Mouse (Mus musculus): ENCODE measurements around the gene Gm11549. TPM values are rescaled to one million over a fixed set of nuclear protein-coding genes. Genes with fewer than 3 reads are reported as not detected.
A peak's percentile ranks its signal among the peaks of the same experiment; 100 is the strongest.

Gene Gm11549
- polyA plus RNA-seq, 1 experiment from 2014 or later = 0.33 TPM

DNA sequence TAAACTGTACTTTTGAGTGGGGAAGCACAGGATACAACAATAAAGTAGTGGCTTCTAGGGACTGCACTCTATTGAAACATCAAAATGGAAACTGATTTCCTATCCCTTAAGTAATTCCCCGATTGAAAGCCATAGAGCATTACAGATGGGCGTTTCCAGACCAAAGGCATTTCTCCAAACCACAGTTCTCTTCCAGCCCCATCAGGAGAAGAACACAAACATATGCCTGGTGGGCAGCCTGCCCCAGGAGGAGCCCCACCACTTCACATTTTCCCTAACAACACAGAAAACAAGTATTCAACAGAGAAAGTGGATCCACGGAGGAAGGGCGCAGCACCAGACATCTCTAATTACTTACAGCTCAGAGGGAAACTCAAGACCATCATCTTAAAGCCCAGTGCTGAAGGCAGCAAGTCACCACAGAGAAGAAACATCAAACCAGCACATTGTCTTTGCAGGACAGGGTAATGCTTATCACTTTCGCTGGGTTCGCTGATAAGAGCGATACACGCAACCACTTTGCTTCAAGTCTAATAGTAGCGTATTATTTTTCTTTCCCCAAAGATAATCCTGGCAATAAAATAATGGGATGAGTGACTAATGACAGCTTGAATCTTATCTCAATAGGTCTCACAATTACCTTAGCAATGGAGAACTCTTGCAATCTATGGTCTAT, 28.8 kb downstream of the Gm11549 start:
- Histone ChIP-seq H3K36me3 (ENCODE audit: control insufficient read depth, insufficient read depth, low read length) (no peaks in the 10 kb centered on the region), H3K27ac (replicated peaks; ENCODE audit: low read depth, low read length) (peak overlapping the region; percentile 63), H3K4me2 (ENCODE audit: low read depth, low read length) (peak overlapping the region; percentile 3; the same call in 1 of the 2 replicates), H3K4me3 (ENCODE audit: low read depth, low read length) (no peak overlapping the region), H3K27me3 (replicated peaks; ENCODE audit: control insufficient read depth, insufficient read depth, low read length) (no peaks in the 10 kb centered on the region), H3K9me3 (ENCODE audit: control insufficient read depth, low read length) (no peaks in the 10 kb centered on the region), H3K9ac (ENCODE audit: low read depth, low read length) (no peak overlapping the region), H3K4me1 (ENCODE audit: control insufficient read depth, insufficient read depth, low read length) (peaks cover 13% of the 10 kb centered on the region; the same call in 1 of the 2 replicates)
- 65% methylated on average over 9 of the region's 9 CpGs for WGBS
- ATAC-seq (ENCODE audit: low read depth) (peak; percentile 64), DNase-seq (ENCODE audit: low spot score) (peak; percentile 68)

- DNase-seq (ENCODE audit: low spot score) = no peak
- Histone ChIP-seq H3K9ac (ENCODE audit: low read depth, low read length) (no peak overlapping the region), H3K4me3 (ENCODE audit: low read depth, low read length) (no peak overlapping the region), H3K9me3 (ENCODE audit: control insufficient read depth, low read length) (no peaks in the 10 kb centered on the region), H3K4me1 (ENCODE audit: control insufficient read depth, insufficient read depth, low read length) (peaks cover 13% of the 10 kb centered on the region; the same call in 1 of the 2 replicates), H3K4me2 (ENCODE audit: low read depth, low read length) (no peak overlapping the region), H3K27ac (replicated peaks; ENCODE audit: low read depth, low read length) (no peak overlapping the region), H3K27me3 (replicated peaks; ENCODE audit: control insufficient read depth, insufficient read depth, low read length) (no peaks in the 10 kb centered on the region), H3K36me3 (ENCODE audit: control insufficient read depth, insufficient read depth, low read length) (no peaks in the 10 kb centered on the region)
- ATAC-seq (ENCODE audit: low read depth) = no peak
- 88% methylated on average over 5 of the region's 5 CpGs for WGBS
These were observed 30.1 kb downstream of the Gm11549 start for GRCm38 (mm10) chr3:36491535-36491934.

- H3K4me3 ChIP-seq (ENCODE audit: low read depth, low read length) = no peak overlapping the region
- H3K9me3 ChIP-seq (ENCODE audit: control insufficient read depth, low read length) = no peaks in the 10 kb centered on the region
- ATAC-seq (ENCODE audit: low read depth) (no peak), DNase-seq (ENCODE audit: low spot score) (no peak)
- H3K9ac ChIP-seq (ENCODE audit: low read depth, low read length) = no peak overlapping the region
- no peaks in the 10 kb centered on the region for H3K36me3 ChIP-seq (ENCODE audit: control insufficient read depth, insufficient read depth, low read length)
- WGBS = 88% methylated on average over 1 of the region's 1 CpGs
- no peak overlapping the region for H3K27ac ChIP-seq (replicated peaks; ENCODE audit: low read depth, low read length)
- H3K4me1 ChIP-seq (ENCODE audit: control insufficient read depth, insufficient read depth, low read length) = peaks cover 10% of the 10 kb centered on the region; the same call in 1 of the 2 replicates
- no peak overlapping the region for H3K4me2 ChIP-seq (ENCODE audit: low read depth, low read length)
- no peaks in the 10 kb centered on the region for H3K27me3 ChIP-seq (replicated peaks; ENCODE audit: control insufficient read depth, insufficient read depth, low read length)
These were observed 32.1 kb downstream of the Gm11549 start for GRCm38 (mm10) chr3:36489590-36489910.

DNA sequence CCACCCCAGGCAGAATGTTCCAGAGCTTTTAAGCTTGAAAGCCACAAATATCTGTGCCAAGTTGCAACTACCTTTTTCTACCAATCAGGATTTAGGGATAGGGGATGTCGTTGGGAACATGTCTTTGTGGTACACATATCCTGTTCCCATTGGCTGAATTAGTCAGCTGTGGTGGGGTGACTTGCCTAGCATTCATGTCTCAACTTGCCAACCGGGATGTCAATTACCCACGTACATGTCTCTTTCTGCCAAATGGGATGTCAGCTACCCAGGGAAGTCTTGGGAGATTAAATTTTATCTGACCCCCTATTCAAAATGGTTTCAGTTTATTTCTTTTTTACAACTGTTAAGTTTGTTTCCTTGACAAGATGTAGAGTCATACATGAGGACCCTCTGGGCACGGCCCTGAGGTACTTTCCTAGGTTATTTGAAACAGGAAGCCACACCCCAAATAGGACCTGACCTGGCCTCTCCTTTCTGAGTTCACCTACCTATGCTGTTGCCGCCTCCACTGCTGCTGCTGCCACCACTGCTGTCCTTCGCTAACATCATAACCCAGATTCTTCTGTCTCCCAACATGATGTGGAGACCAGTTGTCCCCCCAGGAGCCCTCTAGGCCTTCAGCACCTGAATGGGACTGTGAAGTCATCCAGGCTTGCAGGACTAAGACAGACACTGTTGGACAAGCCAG, 32.6 kb downstream of the Gm11549 start:
- no peaks in the 10 kb centered on the region for H3K36me3 ChIP-seq (ENCODE audit: control insufficient read depth, insufficient read depth, low read length)
- H3K4me2 ChIP-seq (ENCODE audit: low read depth, low read length) = no peak overlapping the region
- H3K27me3 ChIP-seq (replicated peaks; ENCODE audit: control insufficient read depth, insufficient read depth, low read length) = no peaks in the 10 kb centered on the region
- no peak overlapping the region for H3K9ac ChIP-seq (ENCODE audit: low read depth, low read length)
- no peak overlapping the region for H3K4me3 ChIP-seq (ENCODE audit: low read depth, low read length)
- peaks cover 12% of the 10 kb centered on the region; the same call in 1 of the 2 replicates for H3K4me1 ChIP-seq (ENCODE audit: control insufficient read depth, insufficient read depth, low read length)
- no peak overlapping the region for H3K27ac ChIP-seq (replicated peaks; ENCODE audit: low read depth, low read length)
- ATAC-seq (ENCODE audit: low read depth) (no peak), DNase-seq (ENCODE audit: low spot score) (no peak)
- WGBS = 86% methylated on average over 6 of the region's 6 CpGs
- H3K9me3 ChIP-seq (ENCODE audit: control insufficient read depth, low read length) = no peaks in the 10 kb centered on the region

GRCm38 (mm10) chr3:36488367-36488766, 33.2 kb downstream of the Gm11549 start:
- Histone ChIP-seq H3K4me3 (ENCODE audit: low read depth, low read length) (no peak overlapping the region), H3K9me3 (ENCODE audit: control insufficient read depth, low read length) (no peaks in the 10 kb centered on the region), H3K9ac (ENCODE audit: low read depth, low read length) (no peak overlapping the region), H3K4me1 (ENCODE audit: control insufficient read depth, insufficient read depth, low read length) (peaks cover 13% of the 10 kb centered on the region), H3K27ac (replicated peaks; ENCODE audit: low read depth, low read length) (no peak overlapping the region), H3K4me2 (ENCODE audit: low read depth, low read length) (no peak overlapping the region), H3K36me3 (ENCODE audit: control insufficient read depth, insufficient read depth, low read length) (no peaks in the 10 kb centered on the region), H3K27me3 (replicated peaks; ENCODE audit: control insufficient read depth, insufficient read depth, low read length) (no peaks in the 10 kb centered on the region)
- no peak for DNase-seq (ENCODE audit: low spot score)
- 55% methylated on average over 1 of the region's 1 CpGs for WGBS
- ATAC-seq (ENCODE audit: low read depth) = no peak

DNA sequence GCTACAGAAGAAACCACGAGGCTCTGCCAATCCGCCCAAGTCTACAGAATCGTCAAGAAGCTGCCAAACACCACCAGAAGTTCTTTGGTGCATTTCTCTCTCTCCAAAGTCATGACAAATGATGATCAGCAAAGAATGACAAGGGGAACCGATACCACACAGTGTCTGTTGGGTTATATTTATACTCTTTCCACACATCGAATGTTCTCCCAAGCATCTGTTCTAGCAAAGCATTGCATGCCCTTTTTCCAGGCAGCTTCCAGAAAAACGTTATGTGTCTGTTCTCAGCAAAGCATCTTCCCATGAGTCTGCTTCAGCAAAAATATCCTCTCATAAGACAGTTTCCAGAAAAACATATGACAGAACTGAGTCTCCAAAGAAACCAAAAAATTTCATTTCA, 34.7 kb downstream of the Gm11549 start:
- ATAC-seq (ENCODE audit: low read depth) (no peak), DNase-seq (ENCODE audit: low spot score) (no peak)
- Histone ChIP-seq H3K4me1 (ENCODE audit: control insufficient read depth, insufficient read depth, low read length) (peaks cover 17% of the 10 kb centered on the region), H3K9ac (ENCODE audit: low read depth, low read length) (no peak overlapping the region), H3K27me3 (replicated peaks; ENCODE audit: control insufficient read depth, insufficient read depth, low read length) (no peaks in the 10 kb centered on the region), H3K4me2 (ENCODE audit: low read depth, low read length) (no peak overlapping the region), H3K36me3 (ENCODE audit: control insufficient read depth, insufficient read depth, low read length) (no peaks in the 10 kb centered on the region), H3K27ac (replicated peaks; ENCODE audit: low read depth, low read length) (no peak overlapping the region), H3K4me3 (ENCODE audit: low read depth, low read length) (no peak overlapping the region), H3K9me3 (ENCODE audit: control insufficient read depth, low read length) (no peaks in the 10 kb centered on the region)
- 84% methylated on average over 6 of the region's 6 CpGs for WGBS

- Histone ChIP-seq H3K4me1 (ENCODE audit: control insufficient read depth, insufficient read depth, low read length) (peaks cover 22% of the 10 kb centered on the region), H3K36me3 (ENCODE audit: control insufficient read depth, insufficient read depth, low read length) (no peaks in the 10 kb centered on the region), H3K9ac (ENCODE audit: low read depth, low read length) (no peak overlapping the region), H3K4me2 (ENCODE audit: low read depth, low read length) (no peak overlapping the region), H3K27ac (replicated peaks; ENCODE audit: low read depth, low read length) (no peak overlapping the region), H3K4me3 (ENCODE audit: low read depth, low read length) (no peak overlapping the region), H3K27me3 (replicated peaks; ENCODE audit: control insufficient read depth, insufficient read depth, low read length) (no peaks in the 10 kb centered on the region), H3K9me3 (ENCODE audit: control insufficient read depth, low read length) (no peaks in the 10 kb centered on the region)
- ATAC-seq (ENCODE audit: low read depth) (no peak), DNase-seq (ENCODE audit: low spot score) (no peak)
- WGBS = 34% methylated on average over 6 of the region's 6 CpGs
These were observed 35.4 kb downstream of the Gm11549 start for GRCm38 (mm10) chr3:36486176-36486575.

- Histone ChIP-seq H3K9ac (ENCODE audit: low read depth, low read length) (no peak overlapping the region), H3K4me1 (ENCODE audit: control insufficient read depth, insufficient read depth, low read length) (peaks cover 27% of the 10 kb centered on the region), H3K27me3 (replicated peaks; ENCODE audit: control insufficient read depth, insufficient read depth, low read length) (no peaks in the 10 kb centered on the region), H3K36me3 (ENCODE audit: control insufficient read depth, insufficient read depth, low read length) (no peaks in the 10 kb centered on the region), H3K4me2 (ENCODE audit: low read depth, low read length) (no peak overlapping the region), H3K27ac (replicated peaks; ENCODE audit: low read depth, low read length) (no peak overlapping the region), H3K9me3 (ENCODE audit: control insufficient read depth, low read length) (no peaks in the 10 kb centered on the region), H3K4me3 (ENCODE audit: low read depth, low read length) (no peak overlapping the region)
- no peak for ATAC-seq (ENCODE audit: low read depth)
- 86% methylated on average over 4 of the region's 4 CpGs for WGBS
- DNase-seq (ENCODE audit: low spot score) = no peak
These were observed 37.3 kb downstream of the Gm11549 start for GRCm38 (mm10) chr3:36484292-36484691.

- H3K4me2 ChIP-seq (ENCODE audit: low read depth, low read length) = 0 out of 2 replicates have a peak overlapping the region, but pooled peaks have one; percentile 18
- no peaks in the 10 kb centered on the region for H3K9me3 ChIP-seq (ENCODE audit: control insufficient read depth, low read length)
- no peaks in the 10 kb centered on the region for H3K36me3 ChIP-seq (ENCODE audit: control insufficient read depth, insufficient read depth, low read length)
- WGBS = 30% methylated on average over 9 of the region's 9 CpGs
- H3K4me1 ChIP-seq (ENCODE audit: control insufficient read depth, insufficient read depth, low read length) = peaks cover 27% of the 10 kb centered on the region
- H3K27ac ChIP-seq (replicated peaks; ENCODE audit: low read depth, low read length) = no peak overlapping the region
- ATAC-seq (ENCODE audit: low read depth) (no peak), DNase-seq (ENCODE audit: low spot score) (no peak)
- no peak overlapping the region for H3K9ac ChIP-seq (ENCODE audit: low read depth, low read length)
- no peak overlapping the region for H3K4me3 ChIP-seq (ENCODE audit: low read depth, low read length)
- no peaks in the 10 kb centered on the region for H3K27me3 ChIP-seq (replicated peaks; ENCODE audit: control insufficient read depth, insufficient read depth, low read length)
These were observed 38.7 kb downstream of the Gm11549 start for GRCm38 (mm10) chr3:36482940-36483339.

Measured in embryonic facial prominence, embryonic 14.5 days (tissue).